ENCODE assay signal across 1 mouse cellular context in the genomic region with DNA sequence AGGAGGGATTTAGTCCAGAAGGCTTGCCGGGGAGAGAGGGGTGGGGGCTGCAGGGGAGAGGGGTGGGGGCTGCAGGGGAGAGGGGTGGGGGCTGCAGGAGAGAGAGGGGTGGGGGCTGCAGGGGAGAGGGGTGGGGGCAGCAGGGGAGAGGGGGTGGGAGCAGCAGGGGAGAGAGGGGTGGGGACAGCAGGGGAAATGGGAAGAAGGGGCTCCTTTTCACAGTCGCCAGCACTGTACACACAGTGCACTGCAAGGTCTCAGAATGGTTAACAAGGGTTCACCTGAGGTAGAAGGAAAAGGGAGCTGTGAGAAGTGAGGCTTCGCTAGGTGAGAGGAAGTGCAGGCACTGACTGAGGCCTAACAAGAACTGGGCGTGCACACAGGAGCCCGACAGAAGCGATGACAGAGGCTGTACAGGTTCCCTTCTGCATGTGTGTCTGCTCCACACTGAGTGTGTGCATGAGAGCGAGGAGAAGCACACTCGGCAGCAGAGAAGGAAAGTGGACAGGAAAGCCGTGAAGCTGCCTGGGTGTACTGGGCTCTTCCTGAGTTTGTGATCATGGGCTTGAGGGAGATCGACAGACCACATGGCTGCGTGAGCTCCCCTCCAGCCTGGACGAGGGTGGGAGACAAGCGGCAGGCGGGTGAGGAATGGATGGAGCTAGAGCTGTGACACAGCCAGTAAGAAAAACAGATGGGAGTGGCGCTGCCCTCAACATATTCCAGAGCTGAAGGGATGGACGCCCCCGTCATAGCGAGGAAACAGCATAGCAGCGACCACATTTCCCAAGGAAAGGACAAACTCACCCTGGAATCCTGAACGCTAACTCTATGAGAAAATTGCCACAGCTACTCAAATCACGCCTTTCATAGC.
TF ChIP-seq lines count a peak whose summit lies in the region.

No protein-coding gene starts in this region.

TF ChIP-seq in MEL, 35 proteins besides CTCF, POLR2A, EP300 and RAD21 (continued from another document):
- TF ChIP-seq E2F4 (IDR thresholded peaks at IDR 0.05; ENCODE audit: borderline replicate concordance, low read depth, low read length): no peak
- no peak for TF ChIP-seq MYC (IDR thresholded peaks at IDR 0.05; ENCODE audit: low read depth, low read length)
- no peak for TF ChIP-seq MXI1 (IDR thresholded peaks at IDR 0.05; ENCODE audit: low read depth, low read length)
- TF ChIP-seq ZKSCAN1 (IDR thresholded peaks at IDR 0.05; ENCODE audit: low read depth, low read length): no peak
- no peak for TF ChIP-seq ELF1 (IDR thresholded peaks at IDR 0.05; ENCODE audit: low read depth, low read length)
